Mouse (Mus musculus) forebrain, embryonic 10.5 days (tissue): ENCODE data around the gene Pgbd5. TPM values are rescaled to one million over a fixed set of nuclear protein-coding genes. Genes with fewer than 3 reads are reported as not detected.

Experiments
- DNase-seq: peaks from one replicate; pipeline ENCODE4 v3.0.0-alpha.2; 2017; ENCODE audit warnings: low spot score; ENCODE audit errors: extremely low spot score
- H3K27ac ChIP-seq: fragments of 300-500 bp; sonication (generic); 2 replicates; pipeline ENCODE4 v1.5.1; 2016; ENCODE audit warnings: mild to moderate bottlenecking
- H3K27me3 ChIP-seq: fragments of 300-500 bp; sonication (generic); 2 replicates; pipeline ENCODE4 v1.6.1; 2016; ENCODE audit warnings: mild to moderate bottlenecking; ENCODE audit not compliant: poor library complexity, severe bottlenecking
- H3K36me3 ChIP-seq: fragments of 300-500 bp; sonication (generic); replicated peaks from 2 replicates; pipeline ENCODE4 v1.6.1; 2016; ENCODE audit warnings: mild to moderate bottlenecking, moderate library complexity
- H3K4me1 ChIP-seq: fragments of 300-500 bp; sonication (generic); 2 replicates; pipeline ENCODE4 v1.6.1; 2016
- H3K4me3 ChIP-seq: fragments of 300-500 bp; sonication (generic); 2 replicates; pipeline ENCODE4 v1.5.1; 2016; ENCODE audit warnings: mild to moderate bottlenecking, moderate library complexity
- H3K9me3 ChIP-seq: fragments of 300-500 bp; sonication (generic); 2 replicates; pipeline ENCODE4 v1.6.1; 2016; ENCODE audit warnings: mild to moderate bottlenecking, moderate library complexity
- WGBS: fragments of 180-500 bp; shearing (Covaris S2); methylation state at CpG from one replicate; pipeline ENCODE4 v1.1.7; 2016; 5-methylcytosine and 5-hydroxymethylcytosine counted together
- polyA plus RNA-seq: library from polyadenylated mRNA; unstranded; fragments of >200 nt; fragmentation: Nextera tagmentation; extraction: Ambion mirVana; gene quantifications from 2 replicates; pipeline ENCODE4 v1.2.1, GENCODE M21; 2016

The Pgbd5 gene
- polyA plus RNA-seq, 1 experiment from 2014 or later, result 2.5 TPM

DNA sequence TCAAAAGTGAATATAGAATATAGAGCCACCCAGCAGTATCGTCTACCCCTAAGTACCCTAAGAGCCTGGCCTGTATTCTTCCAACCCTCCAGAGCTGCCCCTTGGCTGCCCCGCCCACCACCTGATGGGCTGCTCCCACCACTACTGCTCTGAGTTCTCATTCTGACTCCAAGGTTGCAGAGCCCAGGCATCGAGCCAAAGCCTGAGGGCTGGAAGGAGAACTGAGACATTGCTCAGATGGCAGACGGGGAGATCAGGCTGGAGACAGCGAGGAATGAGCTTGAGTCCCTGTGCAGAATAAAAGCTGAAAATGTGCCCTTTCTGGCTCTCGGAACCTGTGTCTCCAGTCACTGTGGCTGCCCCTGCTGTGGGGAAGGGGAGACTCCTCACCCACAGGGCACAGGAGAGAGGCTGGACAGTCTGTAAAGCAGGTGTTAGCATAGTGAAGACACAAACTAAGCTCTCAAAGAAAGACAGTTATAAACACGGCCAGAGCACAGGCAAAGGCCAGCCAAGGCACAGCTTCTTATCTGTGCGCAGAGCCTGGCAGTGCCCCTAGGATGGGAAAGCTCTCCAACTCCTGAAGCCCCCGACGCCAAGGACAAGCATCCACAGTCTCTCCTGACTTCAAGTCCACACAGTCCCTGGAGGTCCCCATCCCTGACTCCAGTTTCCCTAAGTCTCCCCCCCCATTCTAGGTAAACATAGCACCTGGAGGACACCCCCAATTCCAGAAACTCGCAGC is 42.0 kb downstream of the Pgbd5 start:
- Histone ChIP-seq H3K4me3 (no peak overlapping the region), H3K4me1 (peaks cover 11% of the 10 kb centered on the region), H3K27me3 (no peaks in the 10 kb centered on the region), H3K9me3 (no peaks in the 10 kb centered on the region), H3K36me3 (no peaks in the 10 kb centered on the region), H3K27ac (no peak overlapping the region)
- 83% methylated on average over 11 of the region's 11 CpGs for WGBS
- no peak for DNase-seq

GRCm38 (mm10) chr8:124396531-124396930 is 42.9 kb downstream of the Pgbd5 start:
- H3K4me1 ChIP-seq, result peaks cover 19% of the 10 kb centered on the region
- H3K9me3 ChIP-seq, result no peaks in the 10 kb centered on the region
- no peaks in the 10 kb centered on the region for H3K36me3 ChIP-seq
- no peak overlapping the region for H3K4me3 ChIP-seq
- no peaks in the 10 kb centered on the region for H3K27me3 ChIP-seq
- 82% methylated on average over 2 of the region's 2 CpGs for WGBS
- DNase-seq, result no peak
- no peak overlapping the region for H3K27ac ChIP-seq

DNA sequence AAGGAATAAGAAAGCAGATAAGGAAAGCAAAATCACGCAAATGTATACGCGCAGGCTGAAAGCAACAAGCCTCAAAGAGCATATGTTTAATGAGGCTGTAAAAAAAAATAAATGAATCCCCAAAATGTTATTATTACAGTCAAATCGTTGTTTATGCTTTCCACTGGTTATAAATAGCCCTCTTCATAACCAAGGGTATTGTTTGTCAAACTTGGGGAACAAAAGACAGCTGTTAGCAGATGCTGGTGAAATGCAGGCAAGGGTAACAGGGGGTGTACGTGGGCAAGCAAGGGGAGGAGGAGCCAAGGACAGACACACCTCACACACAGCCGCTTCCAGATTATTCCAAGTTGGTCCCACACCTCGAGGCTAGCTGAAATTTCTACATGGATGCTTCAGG is 44.1 kb downstream of the Pgbd5 start:
- 85% methylated on average over 7 of the region's 7 CpGs for WGBS
- DNase-seq, result no peak
- no peaks in the 10 kb centered on the region for H3K9me3 ChIP-seq
- no peak overlapping the region for H3K27ac ChIP-seq
- H3K27me3 ChIP-seq, result no peaks in the 10 kb centered on the region
- peaks cover 19% of the 10 kb centered on the region for H3K4me1 ChIP-seq
- no peak overlapping the region for H3K4me3 ChIP-seq
- H3K36me3 ChIP-seq, result no peaks in the 10 kb centered on the region

DNA sequence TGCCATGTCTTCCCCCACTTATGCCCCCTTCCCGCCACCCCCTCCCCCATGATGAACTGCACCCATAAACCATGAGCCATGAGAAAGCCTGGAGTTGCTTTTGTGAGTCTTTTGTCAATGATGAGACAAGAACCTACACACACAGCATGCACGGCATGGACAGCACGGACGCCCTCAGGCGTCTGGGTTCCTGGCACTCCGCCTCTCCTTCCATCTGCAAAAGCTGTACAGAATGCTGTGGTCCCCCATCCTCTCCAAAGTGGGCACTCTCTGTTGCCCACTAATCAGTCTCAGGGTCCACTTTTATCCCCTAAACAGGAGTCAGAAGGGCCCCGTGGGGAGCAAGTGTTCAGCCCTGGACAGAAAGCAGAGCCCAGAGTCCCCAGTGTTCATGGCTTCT is 44.5 kb downstream of the Pgbd5 start:
- no peaks in the 10 kb centered on the region for H3K36me3 ChIP-seq
- H3K9me3 ChIP-seq, result no peaks in the 10 kb centered on the region
- H3K4me1 ChIP-seq, result peaks cover 19% of the 10 kb centered on the region
- no peak for DNase-seq
- no peaks in the 10 kb centered on the region for H3K27me3 ChIP-seq
- 90% methylated on average over 7 of the region's 7 CpGs for WGBS
- H3K27ac ChIP-seq, result no peak overlapping the region
- H3K4me3 ChIP-seq, result no peak overlapping the region

- Histone ChIP-seq H3K27ac (no peak overlapping the region), H3K36me3 (no peaks in the 10 kb centered on the region), H3K9me3 (no peaks in the 10 kb centered on the region), H3K27me3 (no peaks in the 10 kb centered on the region), H3K4me1 (peaks cover 10% of the 10 kb centered on the region), H3K4me3 (no peak overlapping the region)
- 82% methylated on average over 4 of the region's 4 CpGs for WGBS
- no peak for DNase-seq
Measured at GRCm38 (mm10) chr8:124393927-124394326, 45.5 kb downstream of the Pgbd5 start.

GRCm38 (mm10) chr8:124393013-124393412 is 46.4 kb downstream of the Pgbd5 start:
- Histone ChIP-seq H3K36me3 (no peaks in the 10 kb centered on the region), H3K27ac (no peak overlapping the region), H3K4me1 (peaks cover 7% of the 10 kb centered on the region; the same call in 1 of the 2 replicates), H3K4me3 (no peak overlapping the region), H3K9me3 (no peaks in the 10 kb centered on the region), H3K27me3 (no peaks in the 10 kb centered on the region)
- no peak for DNase-seq
- WGBS, result 91% methylated on average over 5 of the region's 5 CpGs

DNA sequence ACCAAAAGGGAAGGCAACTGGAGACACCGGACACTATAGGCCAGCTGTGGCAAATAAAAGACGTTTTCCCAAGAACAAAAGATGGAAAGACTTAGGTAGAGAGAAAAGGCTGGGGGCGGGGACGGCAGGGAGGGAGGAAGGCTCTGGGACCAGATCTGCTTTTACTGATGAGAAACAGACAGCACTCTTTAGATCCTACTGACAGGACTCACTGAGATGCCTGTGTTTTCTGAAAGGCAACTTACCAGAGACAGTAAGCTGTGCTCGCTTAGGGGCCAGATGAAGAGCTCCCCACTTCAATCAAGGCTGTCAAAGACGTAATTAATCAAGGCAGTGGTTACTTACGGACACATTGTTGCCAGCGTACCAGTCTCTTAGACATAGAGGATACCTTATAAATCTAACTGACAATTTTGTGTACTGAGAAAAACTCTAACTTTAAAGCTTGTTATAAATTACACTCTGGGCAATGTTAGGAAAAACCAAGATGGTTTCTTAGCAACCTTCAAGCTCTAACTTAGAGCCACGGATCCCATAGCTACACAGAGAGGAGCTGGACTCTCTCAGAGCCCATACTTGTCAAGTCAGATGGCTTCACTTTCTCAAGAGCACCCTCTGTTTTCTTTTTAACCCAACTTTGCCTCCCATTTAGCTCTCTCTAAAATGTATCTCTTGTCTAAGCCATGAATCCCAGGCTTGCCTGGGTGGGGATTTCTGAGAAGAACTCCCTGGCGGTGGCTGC is 47.0 kb downstream of the Pgbd5 start:
- WGBS, result 70% methylated on average over 10 of the region's 10 CpGs
- peaks cover 7% of the 10 kb centered on the region; the same call in 1 of the 2 replicates for H3K4me1 ChIP-seq

DNA sequence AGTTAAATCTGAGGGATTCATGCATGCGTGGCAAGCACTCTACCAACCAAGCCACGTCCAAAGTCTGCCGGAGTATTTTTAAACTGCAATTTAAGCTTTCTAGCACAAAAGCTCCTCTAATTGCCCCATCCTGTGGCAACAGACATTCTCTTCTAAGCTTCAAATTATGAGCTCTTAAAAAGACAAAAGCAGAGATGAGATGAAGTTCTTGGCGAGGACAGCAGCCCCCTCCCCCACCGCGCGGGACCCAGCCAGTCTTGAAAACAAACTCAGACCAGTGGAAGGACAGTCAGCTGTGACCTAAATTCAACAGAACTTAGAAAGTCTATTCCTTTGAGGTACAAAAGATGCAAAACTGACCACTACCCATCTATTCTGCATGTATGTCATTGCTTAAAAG is 48.3 kb downstream of the Pgbd5 start:
- no peak overlapping the region for H3K4me3 ChIP-seq
- H3K36me3 ChIP-seq, result no peaks in the 10 kb centered on the region
- no peaks in the 10 kb centered on the region for H3K27me3 ChIP-seq
- no peak for DNase-seq
- H3K9me3 ChIP-seq, result no peaks in the 10 kb centered on the region
- 89% methylated on average over 7 of the region's 7 CpGs for WGBS
- peaks cover 7% of the 10 kb centered on the region; the same call in 1 of the 2 replicates for H3K4me1 ChIP-seq
- H3K27ac ChIP-seq, result no peak overlapping the region

More for the DNA sequence above, 47.0 kb downstream of the Pgbd5 start:
- Histone ChIP-seq H3K27me3 (no peaks in the 10 kb centered on the region), H3K27ac (no peak overlapping the region), H3K9me3 (no peaks in the 10 kb centered on the region), H3K4me3 (no peak overlapping the region), H3K36me3 (no peaks in the 10 kb centered on the region)
- DNase-seq, result no peak

- Histone ChIP-seq H3K4me3 (no peak overlapping the region), H3K9me3 (no peaks in the 10 kb centered on the region), H3K27ac (no peak overlapping the region), H3K36me3 (no peaks in the 10 kb centered on the region), H3K27me3 (no peaks in the 10 kb centered on the region), H3K4me1 (peaks cover 7% of the 10 kb centered on the region; the same call in 1 of the 2 replicates)
- 88% methylated on average over 11 of the region's 11 CpGs for WGBS
- DNase-seq, result no peak
Measured at GRCm38 (mm10) chr8:124389495-124389894, 50.0 kb downstream of the Pgbd5 start.

- Histone ChIP-seq H3K9me3 (no peaks in the 10 kb centered on the region), H3K4me3 (no peak overlapping the region), H3K4me1 (no peaks in the 10 kb centered on the region), H3K27me3 (no peaks in the 10 kb centered on the region), H3K36me3 (no peaks in the 10 kb centered on the region), H3K27ac (no peak overlapping the region)
- DNase-seq, result no peak
- WGBS, result 90% methylated on average over 23 of the region's 23 CpGs
Measured at GRCm38 (mm10) chr8:124386225-124386899, 53.1 kb downstream of the Pgbd5 start.

DNA sequence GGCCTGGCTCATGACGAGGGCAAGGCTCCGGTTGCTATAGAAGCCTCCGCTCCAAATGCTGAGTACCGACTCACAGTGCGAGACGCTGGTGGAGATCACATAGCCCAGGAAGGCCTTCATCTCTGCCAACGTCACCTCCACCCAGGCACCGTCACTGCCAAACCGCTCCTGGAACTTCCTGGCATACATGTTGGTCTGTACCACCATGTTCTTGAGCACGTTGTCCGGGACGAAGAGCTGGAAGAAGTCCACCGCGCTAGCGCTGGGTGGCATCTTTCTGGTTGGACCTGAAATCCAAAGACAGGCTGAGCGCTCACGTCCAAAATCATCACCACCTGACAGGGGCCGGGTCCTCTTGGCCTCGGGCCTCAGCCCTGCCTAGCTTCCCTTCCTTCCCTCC is 55.1 kb downstream of the Pgbd5 start:
- no peaks in the 10 kb centered on the region for H3K27me3 ChIP-seq
- no peak overlapping the region for H3K27ac ChIP-seq
- no peaks in the 10 kb centered on the region for H3K9me3 ChIP-seq
- no peaks in the 10 kb centered on the region for H3K4me1 ChIP-seq
- no peak overlapping the region for H3K4me3 ChIP-seq
- 95% methylated on average over 19 of the region's 19 CpGs for WGBS
- DNase-seq, result no peak
- H3K36me3 ChIP-seq, result no peaks in the 10 kb centered on the region

GRCm38 (mm10) chr8:124382235-124382634 is 57.2 kb downstream of the Pgbd5 start:
- H3K9me3 ChIP-seq, result no peaks in the 10 kb centered on the region
- H3K27ac ChIP-seq, result no peak overlapping the region
- DNase-seq, result no peak
- no peaks in the 10 kb centered on the region for H3K36me3 ChIP-seq
- no peaks in the 10 kb centered on the region for H3K4me1 ChIP-seq
- no peak overlapping the region for H3K4me3 ChIP-seq
- no peaks in the 10 kb centered on the region for H3K27me3 ChIP-seq
- 56% methylated on average over 10 of the region's 10 CpGs for WGBS

DNA sequence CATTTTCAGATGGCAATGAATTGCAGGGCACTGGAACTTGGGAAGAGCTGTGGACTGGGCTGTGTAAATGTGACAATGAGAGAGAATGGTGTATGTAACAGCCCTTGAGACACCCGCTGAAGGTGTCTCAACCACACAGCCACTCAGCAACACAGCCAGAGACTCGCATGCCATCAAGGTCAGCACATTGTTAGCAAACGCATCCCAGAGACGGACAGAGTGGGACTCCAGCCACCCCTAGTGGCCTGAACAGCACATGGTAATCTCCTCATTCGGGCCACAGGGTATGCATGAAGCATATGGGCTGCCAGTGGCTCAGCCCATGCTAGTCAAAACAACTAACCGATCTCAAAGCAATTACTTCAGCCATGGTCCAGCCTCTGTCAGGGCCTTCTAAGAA is 60.2 kb downstream of the Pgbd5 start:
- H3K4me3 ChIP-seq, result no peak overlapping the region
- no peaks in the 10 kb centered on the region for H3K4me1 ChIP-seq
- WGBS, result 76% methylated on average over 6 of the region's 6 CpGs
- H3K27ac ChIP-seq, result no peak overlapping the region
- no peaks in the 10 kb centered on the region for H3K36me3 ChIP-seq
- no peaks in the 10 kb centered on the region for H3K9me3 ChIP-seq
- H3K27me3 ChIP-seq, result no peaks in the 10 kb centered on the region
- DNase-seq, result no peak
